9 mouse cellular contexts compared by ENCODE assay signal in genomic region chr5:123906146-123906975, GRCm38 (mm10). TPM values are rescaled to one million over a fixed set of nuclear protein-coding genes. Genes with fewer than 3 reads are reported as not detected.
DNase-seq lines count a peak whose midpoint lies in the region; ATAC-seq and TF ChIP-seq lines count a peak whose summit lies in the region.
"Had no signal": no experiment of that assay in that cellular context is flagged by ENCODE, and none has a peak within 500 bp of the region (broad histone marks: within the 10 kb centered on the region; RNA-seq: fewer than 3 reads in every experiment).

No protein-coding gene starts in this region.

- no peak for ATAC-seq in kidney, postnatal 0 days (replicated peaks; ENCODE audit: low FRiP score, low read depth)
- ATAC-seq in embryonic facial prominence, embryonic 11.5 days (replicated peaks; ENCODE audit: insufficient number of reproducible peaks, low FRiP score, low TSS enrichment, low read depth) = no peak
- ATAC-seq in intestine, embryonic 15.5 days = no peak

- 66% methylated on average over 17 of the region's 17 CpGs for WGBS in kidney, postnatal 0 days
- WGBS in embryonic facial prominence, embryonic 11.5 days = 73% methylated on average over 17 of the region's 17 CpGs
- WGBS in intestine, embryonic 15.5 days = 70% methylated on average over 17 of the region's 17 CpGs

- peak overlapping the region; percentile 71 for H3ac ChIP-seq in myocyte (ENCODE audit: control insufficient read depth, insufficient read length)

- H3K27ac ChIP-seq in kidney, postnatal 0 days = no peak overlapping the region
- no peak overlapping the region for H3K27ac ChIP-seq in embryonic facial prominence, embryonic 11.5 days (replicated peaks; ENCODE audit: low read depth, low read length)
- H3K27ac ChIP-seq in intestine, embryonic 15.5 days = no peak overlapping the region

- peaks cover 10% of the 10 kb centered on the region; the same call in 1 of the 2 replicates for H3K36me3 ChIP-seq in kidney, postnatal 0 days (ENCODE audit: insufficient read depth, low read length)
- peaks cover 2% of the 10 kb centered on the region for H3K36me3 ChIP-seq in embryonic facial prominence, embryonic 11.5 days (replicated peaks; ENCODE audit: control insufficient read depth, insufficient read depth, low read depth, low read length)
- peaks cover 5% of the 10 kb centered on the region for H3K36me3 ChIP-seq in intestine, embryonic 15.5 days
- H3K36me3 ChIP-seq in myocyte (ENCODE audit: control insufficient read depth, insufficient read depth) = peaks cover 19% of the 10 kb centered on the region

- H3K4me3 ChIP-seq in kidney, postnatal 0 days (replicated peaks; ENCODE audit: low read depth, low read length) = no peak overlapping the region
- H3K4me3 ChIP-seq in embryonic facial prominence, embryonic 11.5 days (ENCODE audit: low read depth, low read length) = peak overlapping the region; percentile 82; the same call in 1 of the 2 replicates
- no peak overlapping the region; the same call in 1 of the 2 replicates for H3K4me3 ChIP-seq in intestine, embryonic 15.5 days (replicated peaks)
- H3K4me3 ChIP-seq in myocyte = peak overlapping the region; percentile 88

- no peak for TF ChIP-seq CTCF in kidney, postnatal 0 days (IDR thresholded peaks at IDR 0.05; ENCODE audit: low read depth)

- no peaks in the 10 kb centered on the region for H3K27me3 ChIP-seq in kidney, postnatal 0 days (ENCODE audit: insufficient read depth, low read length)
- no peaks in the 10 kb centered on the region for H3K27me3 ChIP-seq in embryonic facial prominence, embryonic 11.5 days (ENCODE audit: control insufficient read depth, insufficient read depth, low read length)
- H3K27me3 ChIP-seq in intestine, embryonic 15.5 days (replicated peaks) = no peaks in the 10 kb centered on the region
- no peaks in the 10 kb centered on the region for H3K27me3 ChIP-seq in myocyte (ENCODE audit: control insufficient read depth, insufficient read depth, insufficient read length)

- H3K79me2 ChIP-seq in myocyte (ENCODE audit: control insufficient read depth, insufficient read depth) = peaks cover 43% of the 10 kb centered on the region

- H3K9ac ChIP-seq in kidney, postnatal 0 days (ENCODE audit: low read depth, low read length) = no peak overlapping the region
- no peak overlapping the region for H3K9ac ChIP-seq in embryonic facial prominence, embryonic 11.5 days (replicated peaks; ENCODE audit: low read length)
- no peak overlapping the region for H3K9ac ChIP-seq in intestine, embryonic 15.5 days

- no peak for DNase-seq in kidney, postnatal 0 days (ENCODE audit: low spot score)
- no peak for DNase-seq in kidney, adult 18-20 months
- no peak for DNase-seq in embryonic facial prominence, embryonic 11.5 days (ENCODE audit: low spot score)
- no peak for DNase-seq in adrenal gland, postnatal 10 days
- no peak for DNase-seq in ovary, postnatal 36 days (ENCODE audit: low spot score)
- no peak for DNase-seq in frontal cortex, postnatal 14 days (ENCODE audit: low spot score in 2 of 2)

- peak overlapping the region; percentile 21; the same call in 1 of the 2 replicates for H3K4me2 ChIP-seq in kidney, postnatal 0 days (ENCODE audit: low read length)
- no peak overlapping the region for H3K4me2 ChIP-seq in embryonic facial prominence, embryonic 11.5 days (ENCODE audit: low read depth, low read length)
- peak overlapping the region; percentile 43 for H3K4me2 ChIP-seq in intestine, embryonic 15.5 days (replicated peaks)
- peak overlapping the region; percentile 76 for H3K4me2 ChIP-seq in myocyte (ENCODE audit: low read depth)

- peaks cover 9% of the 10 kb centered on the region; the same call in 1 of the 2 replicates for H3K4me1 ChIP-seq in kidney, postnatal 0 days (replicated peaks; ENCODE audit: insufficient read depth, low read length)
- H3K4me1 ChIP-seq in embryonic facial prominence, embryonic 11.5 days (ENCODE audit: control insufficient read depth, insufficient read depth, low read length) = no peaks in the 10 kb centered on the region
- H3K4me1 ChIP-seq in intestine, embryonic 15.5 days (replicated peaks) = peaks cover 10% of the 10 kb centered on the region

- no peaks in the 10 kb centered on the region for H3K9me3 ChIP-seq in kidney, postnatal 0 days (replicated peaks; ENCODE audit: low read length)
- no peaks in the 10 kb centered on the region for H3K9me3 ChIP-seq in embryonic facial prominence, embryonic 11.5 days (replicated peaks; ENCODE audit: control insufficient read depth, low read length)
- no peaks in the 10 kb centered on the region for H3K9me3 ChIP-seq in intestine, embryonic 15.5 days

- no peak for TF ChIP-seq POLR2A in myocyte (IDR thresholded peaks at IDR 0.05; ENCODE audit: insufficient read length, low read depth)

TF ChIP-seq in myocyte, 11 proteins besides CTCF, POLR2A, EP300 and RAD21:
- TF ChIP-seq USF1 (IDR thresholded peaks at IDR 0.05; ENCODE audit: low read depth) (no peak), MYOD1 (IDR thresholded peaks at IDR 0.05; ENCODE audit: control insufficient read depth in 1 of 3, insufficient read length in 2 of 3, low read depth in 2 of 3) (no peak), TCF12 (IDR thresholded peaks at IDR 0.05; ENCODE audit: insufficient read depth, poor library complexity, severe bottlenecking) (no peak), REST (IDR thresholded peaks at IDR 0.05; ENCODE audit: insufficient read depth, insufficient read length) (no peak), SRF (IDR thresholded peaks at IDR 0.05; ENCODE audit: control insufficient read depth, insufficient read length, low read depth) (no peak), MYOG (IDR thresholded peaks at IDR 0.05; ENCODE audit: control insufficient read depth in 1 of 3, insufficient read depth in 1 of 3, insufficient read length in 2 of 3, low read depth in 2 of 3) (no peak), TCF3 (IDR thresholded peaks at IDR 0.05; ENCODE audit: insufficient read length, low read depth) (no peak), MAX (IDR thresholded peaks at IDR 0.05; ENCODE audit: low read depth) (no peak), POLR2AphosphoS2 (IDR thresholded peaks at IDR 0.05; ENCODE audit: insufficient read length, low read depth) (no peak), CEBPB (IDR thresholded peaks at IDR 0.05; ENCODE audit: insufficient read depth, poor library complexity, severe bottlenecking) (no peak), E2F4 (IDR thresholded peaks at IDR 0.05; ENCODE audit: insufficient read depth) (no peak)

RNA-seq across cellular contexts. Expression of gene Denr, which starts 0.6 kb away (rescaled TPM):
- 128 and 133 TPM in 2 replicates for polyA plus RNA-seq in kidney, postnatal 0 days (2015; fragmentation: Nextera tagmentation; extraction: Ambion mirVana)
- 162 and 184 TPM in 2 replicates for polyA plus RNA-seq in embryonic facial prominence, embryonic 11.5 days (2014; fragmentation: Nextera tagmentation; extraction: Ambion mirVana)
- polyA plus RNA-seq in intestine, embryonic 15.5 days (2015; fragmentation: Nextera tagmentation; extraction: Ambion mirVana) = 117 and 146 TPM in 2 replicates
- 38.0 TPM for polyA plus RNA-seq in myocyte (2012; fragmentation: generic; extraction: Trizol)
- total RNA-seq in adrenal gland, postnatal 10 days (2021) = 10 to 100 TPM; 68.0 to 74.5 TPM

RNA-seq across cellular contexts. Expression of gene Gm43518, which starts 20.9 kb away (rescaled TPM):
- polyA plus RNA-seq in kidney, postnatal 0 days (2015; fragmentation: Nextera tagmentation; extraction: Ambion mirVana) = 1.0 and 1.6 TPM in 2 replicates
- 0.64 TPM in 1 of 2 replicates, not detected in the other for polyA plus RNA-seq in embryonic facial prominence, embryonic 11.5 days (2014; fragmentation: Nextera tagmentation; extraction: Ambion mirVana)
- 1.5 and 2.2 TPM in 2 replicates for polyA plus RNA-seq in intestine, embryonic 15.5 days (2015; fragmentation: Nextera tagmentation; extraction: Ambion mirVana)
- not detected for polyA plus RNA-seq in myocyte (2012; fragmentation: generic; extraction: Trizol)
- not detected for total RNA-seq in adrenal gland, postnatal 10 days (2021)

RNA-seq across cellular contexts. Expression of gene Ccdc62, which starts 24.1 kb away (rescaled TPM):
- 6.4 and 7.1 TPM in 2 replicates for polyA plus RNA-seq in kidney, postnatal 0 days (2015; fragmentation: Nextera tagmentation; extraction: Ambion mirVana)
- 3.5 and 5.4 TPM in 2 replicates for polyA plus RNA-seq in embryonic facial prominence, embryonic 11.5 days (2014; fragmentation: Nextera tagmentation; extraction: Ambion mirVana)
- polyA plus RNA-seq in intestine, embryonic 15.5 days (2015; fragmentation: Nextera tagmentation; extraction: Ambion mirVana) = 4.7 and 5.1 TPM in 2 replicates
- polyA plus RNA-seq in myocyte (2012; fragmentation: generic; extraction: Trizol) = 4.7 TPM
- total RNA-seq in adrenal gland, postnatal 10 days (2021) = 1 to 10 TPM; 3.2 to 7.6 TPM

RNA-seq across cellular contexts. Expression of gene Hcar1, which starts 26.5 kb away (rescaled TPM):
- 3.3 and 3.6 TPM in 2 replicates for polyA plus RNA-seq in kidney, postnatal 0 days (2015; fragmentation: Nextera tagmentation; extraction: Ambion mirVana)
- 0.10 and 0.39 TPM in 2 replicates for polyA plus RNA-seq in embryonic facial prominence, embryonic 11.5 days (2014; fragmentation: Nextera tagmentation; extraction: Ambion mirVana)
- polyA plus RNA-seq in intestine, embryonic 15.5 days (2015; fragmentation: Nextera tagmentation; extraction: Ambion mirVana) = 2.3 and 2.8 TPM in 2 replicates
- polyA plus RNA-seq in myocyte (2012; fragmentation: generic; extraction: Trizol) = not detected
- total RNA-seq in adrenal gland, postnatal 10 days (2021) = 10 to 100 TPM in 1 of 2 experiments, 1 to 10 TPM in 1; 8.1 to 17.5 TPM

RNA-seq across cellular contexts. Expression of gene Hcar2, which starts 41.1 kb away (rescaled TPM):
- polyA plus RNA-seq in kidney, postnatal 0 days (2015; fragmentation: Nextera tagmentation; extraction: Ambion mirVana) = 0.15 TPM in 1 of 2 replicates, not detected in the other
- polyA plus RNA-seq in embryonic facial prominence, embryonic 11.5 days (2014; fragmentation: Nextera tagmentation; extraction: Ambion mirVana) = 0.14 TPM in 1 of 2 replicates, not detected in the other
- 0.09 TPM in 1 of 2 replicates, not detected in the other for polyA plus RNA-seq in intestine, embryonic 15.5 days (2015; fragmentation: Nextera tagmentation; extraction: Ambion mirVana)
- polyA plus RNA-seq in myocyte (2012; fragmentation: generic; extraction: Trizol) = not detected
- total RNA-seq in adrenal gland, postnatal 10 days (2021) = 1 to 10 TPM; 1.4 to 2.3 TPM
- total RNA-seq: left cerebral cortex, postnatal 36 days had no signal

Comparison
In these comparisons a context has a peak if more than half of its experiments do, and no peak if none do; other contexts are left out.
1. H3K4me3 ChIP-seq: peak in embryonic facial prominence, embryonic 11.5 days (single experiment) and myocyte (single experiment); none in kidney, postnatal 0 days (single experiment) and intestine, embryonic 15.5 days (single experiment).